Mouse (Mus musculus) kidney, adult 2 months (tissue): ENCODE data around the gene Gtf3c2.

ENCODE experiments used
- CTCF ChIP-seq: fragments of 200-500 bp; conservative IDR thresholded peaks from 2 replicates; pipeline ENCODE4 v1.5.1; 2011; ENCODE audit warnings: low read depth, mild to moderate bottlenecking, control low read depth, low read length, moderate library complexity, mixed read lengths; ENCODE audit not compliant: insufficient read depth, insufficient read length
- POLR2A ChIP-seq: fragments of 200-500 bp; IDR thresholded peaks from one replicate; pipeline ENCODE4 v1.6.1; 2011; ENCODE audit warnings: low read depth, low read length, control low read depth

DNA sequence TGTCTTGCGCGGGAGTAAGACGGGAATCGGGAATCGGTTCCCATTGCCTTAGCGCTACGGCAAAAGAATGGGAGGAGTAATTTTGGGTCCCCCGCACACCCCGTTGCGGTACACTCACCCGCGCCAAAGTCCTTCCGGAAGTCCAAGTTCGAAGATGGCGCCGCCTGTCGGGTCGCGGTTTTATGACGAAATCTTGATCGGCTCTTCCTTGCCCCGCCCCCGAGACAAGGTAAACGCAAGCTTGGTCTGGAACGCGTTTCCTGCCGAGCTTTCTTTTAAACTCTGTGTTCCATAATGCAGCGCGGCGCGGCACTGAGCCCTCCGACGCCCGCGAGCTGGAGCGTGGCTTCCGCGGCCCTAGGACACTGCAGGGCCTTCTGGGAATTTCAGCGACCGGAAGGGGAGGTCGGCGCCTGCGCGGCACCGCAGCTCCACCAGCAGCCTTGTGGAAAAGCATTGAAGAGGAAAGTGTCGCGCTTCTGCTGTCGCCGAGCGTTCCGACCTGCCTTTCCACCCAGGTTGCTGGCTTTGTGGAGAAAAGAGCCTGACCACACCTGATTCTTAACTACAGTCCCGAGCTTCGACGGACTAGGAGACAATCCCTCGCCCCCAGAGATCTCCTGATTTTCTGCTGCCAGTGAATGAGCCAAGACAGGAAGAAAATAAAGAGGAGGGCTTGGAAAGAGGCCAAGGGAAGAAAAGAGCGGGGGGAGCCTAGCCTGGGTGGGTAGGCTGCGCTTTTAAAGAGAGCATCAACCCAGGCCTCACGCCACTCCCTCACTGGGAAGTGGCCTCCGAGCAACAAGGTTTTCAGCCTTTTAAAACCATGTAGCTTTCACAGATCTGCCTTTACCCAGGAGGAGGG, at the start of gene Gtf3c2, which contains the start of gene Gm29609:
- TF ChIP-seq CTCF (no peak), POLR2A (peak; percentile 54)
